Mouse (Mus musculus) spleen, adult 12 weeks (tissue): Measurements from ENCODE around the gene Klf6.
A peak's percentile ranks its signal among the peaks of the same experiment; 100 is the strongest.

Experiments
- DNase-seq: peaks from one replicate; pipeline ENCODE4 v3.0.0; 2022; ENCODE audit warnings: low spot score

The Klf6 gene

GRCm38 (mm10) chr13:5861157-5862002, at the start of gene Klf6:
Gene Klf6 (plus strand): TSS chr13:5861482.
- DNase-seq: peak; percentile 95

- DNase-seq: no peak
These were observed 47.8 kb upstream of the Klf6 start for GRCm38 (mm10) chr13:5813433-5813832.

- no peak for DNase-seq
These were observed 44.0 kb upstream of the Klf6 start for GRCm38 (mm10) chr13:5817250-5817649.

GRCm38 (mm10) chr13:5819173-5819572, 42.1 kb upstream of the Klf6 start:
- no peak for DNase-seq

- no peak for DNase-seq
These were observed 38.7 kb upstream of the Klf6 start for GRCm38 (mm10) chr13:5822586-5822985.

GRCm38 (mm10) chr13:5823150-5823549, 38.1 kb upstream of the Klf6 start:
- DNase-seq: no peak

GRCm38 (mm10) chr13:5824189-5824815, 37.0 kb upstream of the Klf6 start:
- DNase-seq: no peak

- no peak for DNase-seq
These were observed 35.0 kb upstream of the Klf6 start for GRCm38 (mm10) chr13:5826170-5826827.

- no peak for DNase-seq
These were observed 29.3 kb upstream of the Klf6 start for GRCm38 (mm10) chr13:5831976-5832375.

- DNase-seq: no peak
These were observed 24.0 kb upstream of the Klf6 start for GRCm38 (mm10) chr13:5837174-5837777.

- no peak for DNase-seq
These were observed 19.9 kb upstream of the Klf6 start for GRCm38 (mm10) chr13:5841418-5841817.

- DNase-seq: no peak
These were observed 18.4 kb upstream of the Klf6 start for GRCm38 (mm10) chr13:5842911-5843310.

GRCm38 (mm10) chr13:5843829-5844228, 17.5 kb upstream of the Klf6 start:
- no peak for DNase-seq

GRCm38 (mm10) chr13:5844338-5844737, 16.9 kb upstream of the Klf6 start:
- DNase-seq: no peak

- no peak for DNase-seq
These were observed 16.1 kb upstream of the Klf6 start for GRCm38 (mm10) chr13:5845161-5845590.

GRCm38 (mm10) chr13:5845605-5846004, 15.7 kb upstream of the Klf6 start:
- DNase-seq: no peak

GRCm38 (mm10) chr13:5846860-5847259, 14.4 kb upstream of the Klf6 start:
- no peak for DNase-seq

- DNase-seq: no peak
These were observed 13.5 kb upstream of the Klf6 start for GRCm38 (mm10) chr13:5847736-5848135.

GRCm38 (mm10) chr13:5860651-5861156, 578 bp upstream of the Klf6 start:
- DNase-seq: peak; percentile 65

GRCm38 (mm10) chr13:5862003-5862625, 832 bp downstream of the Klf6 start:
- DNase-seq: peak; percentile 44

- no peak for DNase-seq
These were observed 1.5 kb downstream of the Klf6 start for GRCm38 (mm10) chr13:5862626-5863407.
